Mouse (Mus musculus) ES-Bruce4 (cell line): ENCODE data around the gene Usb1.

Experiments
- CTCF ChIP-seq: IDR thresholded peaks from one replicate; pipeline ENCODE4 v1.8.1; 2011; ENCODE audit warnings: low read depth, low read length
- POLR2A ChIP-seq: IDR thresholded peaks from one replicate; pipeline ENCODE4 v1.8.1; 2011; ENCODE audit warnings: low read length; ENCODE audit not compliant: insufficient read depth

DNA sequence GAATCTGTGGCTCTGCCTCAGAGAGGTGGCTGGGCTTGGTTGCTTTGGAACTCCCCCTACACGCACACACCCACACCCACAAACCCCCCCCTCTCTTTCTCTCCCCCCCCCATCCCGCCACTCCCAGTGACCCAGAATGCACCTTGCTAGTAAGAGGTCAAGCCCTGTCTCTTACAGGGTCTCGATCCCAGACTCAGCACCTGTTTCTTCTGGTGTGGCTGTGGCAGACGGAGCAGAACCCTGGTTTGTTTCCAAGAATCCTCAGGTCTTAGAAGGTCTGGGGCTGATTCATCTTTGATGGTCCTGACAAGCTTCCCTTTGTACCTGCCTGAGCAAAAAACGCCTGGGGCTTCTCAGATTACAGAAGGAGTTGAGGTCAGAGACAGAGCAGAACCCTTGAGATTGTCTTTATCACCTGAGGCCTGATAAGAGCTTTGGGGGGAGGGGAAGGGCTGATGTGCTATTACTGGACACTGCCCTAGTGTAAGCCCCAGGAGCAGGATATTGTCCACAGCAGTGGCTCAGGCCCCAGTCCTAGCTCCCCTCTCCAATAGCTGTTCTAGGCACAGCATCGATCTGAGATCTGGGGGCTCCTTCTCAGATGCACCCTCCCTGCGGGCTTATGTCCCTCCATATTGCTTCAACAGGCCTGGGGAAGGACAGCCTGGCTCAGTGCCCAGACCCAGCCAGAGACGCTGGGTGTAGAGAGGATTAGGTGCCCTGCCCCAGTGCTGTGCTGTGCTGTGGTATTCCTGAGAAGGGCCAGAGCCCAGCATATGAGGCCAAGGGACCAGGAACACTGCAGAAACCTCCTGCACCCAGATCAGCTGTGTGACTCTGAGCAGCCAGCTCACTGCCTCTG is 26.7 kb downstream of the Usb1 start:
- TF ChIP-seq CTCF (no peak), POLR2A (no peak)
